Mouse (Mus musculus) spleen, adult 2 months (tissue): ENCODE results near the gene Slc7a4. TPM values are rescaled to one million over a fixed set of nuclear protein-coding genes. Genes with fewer than 3 reads are reported as not detected.

Experiments used
- DNase-seq, 2 experiments: peaks; one replicate each; pipeline versions ENCODE4 v3.0.0 to v3.0.0-alpha.2; 2012 to 2021; ENCODE audit warnings: low spot score in 2 of 2, low read depth in 1 of 2
- H3K27ac ChIP-seq: fragments of 200-500 bp; 2 replicates; pipeline ENCODE4 v1.5.1; 2012; ENCODE audit warnings: low read length, inconsistent platforms; ENCODE audit not compliant: insufficient read depth
- H3K27me3 ChIP-seq: fragments of 200-500 bp; 2 replicates; pipeline ENCODE4 v1.6.1; 2012; ENCODE audit warnings: mild to moderate bottlenecking, moderate library complexity, low read length, inconsistent platforms; ENCODE audit not compliant: control insufficient read depth, insufficient read depth
- H3K36me3 ChIP-seq: fragments of 200-500 bp; 2 replicates; pipeline ENCODE4 v1.6.1; 2012; ENCODE audit warnings: mild to moderate bottlenecking, low read length, inconsistent platforms; ENCODE audit not compliant: control insufficient read depth, insufficient read depth
- H3K4me1 ChIP-seq: fragments of 200-500 bp; 2 replicates; pipeline ENCODE4 v1.6.1; 2011; ENCODE audit warnings: inconsistent platforms; ENCODE audit not compliant: control insufficient read depth, insufficient read depth, insufficient read length
- H3K4me3 ChIP-seq: fragments of 200-500 bp; 2 replicates; pipeline ENCODE4 v1.5.1; 2011; ENCODE audit warnings: mild to moderate bottlenecking, inconsistent platforms; ENCODE audit not compliant: insufficient read depth, insufficient read length; ENCODE audit errors: extremely low read depth
- CTCF ChIP-seq: fragments of 200-500 bp; IDR thresholded peaks from 2 replicates; pipeline ENCODE4 v1.5.1; 2011; ENCODE audit warnings: mild to moderate bottlenecking, inconsistent platforms; ENCODE audit not compliant: insufficient read depth, insufficient read length, insufficient replicate concordance; ENCODE audit errors: extremely low read depth
- POLR2A ChIP-seq: fragments of 200-500 bp; IDR thresholded peaks from 2 replicates; pipeline ENCODE4 v1.6.1; 2011; ENCODE audit warnings: low read depth, low read length, inconsistent platforms
- WGBS: fragments of 180-500 bp; shearing (Covaris S2); methylation state at CpG from one replicate; pipeline ENCODE4 v1.1.7; 2018; 5-methylcytosine and 5-hydroxymethylcytosine counted together
- polyA plus RNA-seq: library from polyadenylated mRNA; depleted of rRNA; stranded (reverse); fragments of >200 nt; gene quantifications from 2 replicates; pipeline ENCODE4 v1.2.3, GENCODE M21; 2012; rRNA removed

Slc7a4 gene
- polyA plus RNA-seq, 1 experiment = 4.3 TPM

DNA sequence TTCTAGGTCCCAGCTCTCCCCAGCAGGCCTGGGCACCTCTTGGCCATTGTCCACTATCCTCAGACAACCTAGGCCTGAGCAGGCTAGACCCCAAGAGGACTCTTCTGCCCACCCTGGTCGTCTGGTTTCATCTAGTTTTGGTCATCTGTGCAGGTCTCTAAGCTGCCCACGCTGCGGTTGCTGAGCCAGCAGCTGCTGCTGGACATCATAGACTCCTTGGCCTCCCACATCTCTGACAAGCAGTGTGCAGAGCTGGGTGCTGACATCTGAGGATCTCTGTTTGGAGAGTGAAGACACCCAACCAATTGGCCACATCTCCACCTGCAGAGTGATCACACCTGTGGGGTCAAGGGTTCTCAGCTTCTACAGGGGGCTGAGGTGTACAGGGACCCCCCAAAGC, 57.5 kb downstream of the Slc7a4 start:
- Histone ChIP-seq H3K27ac (no peak overlapping the region), H3K27me3 (no peaks in the 10 kb centered on the region), H3K36me3 (peaks cover 47% of the 10 kb centered on the region), H3K4me3 (no peak overlapping the region), H3K4me1 (peaks cover 4% of the 10 kb centered on the region)
- DNase-seq = no peak
- WGBS = 90% methylated on average over 3 of the region's 3 CpGs
- no peak for TF ChIP-seq CTCF
- TF ChIP-seq POLR2A = no peak

- WGBS = 94% methylated on average over 11 of the region's 11 CpGs
- H3K36me3 ChIP-seq = peaks cover 55% of the 10 kb centered on the region
- no peak for TF ChIP-seq CTCF
- TF ChIP-seq POLR2A = no peak
Measured at GRCm38 (mm10) chr16:17524156-17524555, 58.9 kb downstream of the Slc7a4 start.

More at GRCm38 (mm10) chr16:17524156-17524555, 58.9 kb downstream of the Slc7a4 start:
- DNase-seq = no peak
- Histone ChIP-seq H3K27ac (no peak overlapping the region), H3K27me3 (no peaks in the 10 kb centered on the region), H3K4me1 (no peaks in the 10 kb centered on the region), H3K4me3 (no peak overlapping the region)

Other genes starting within 250 kb of the Slc7a4 start
- gene Snap29, start 177.2 kb downstream of the Slc7a4 start, polyA plus RNA-seq = 7.1 and 7.3 TPM in 2 replicates
- gene Pi4ka, start 176.9 kb downstream of the Slc7a4 start, polyA plus RNA-seq = 49.4 and 53.5 TPM in 2 replicates
- 50.5 and 67.7 TPM in 2 replicates for gene Crkl, start 131.2 kb downstream of the Slc7a4 start, polyA plus RNA-seq
- 0.23 TPM in 2 replicates for gene Aifm3, start 93.6 kb downstream of the Slc7a4 start, polyA plus RNA-seq
- gene Lztr1, start 74.5 kb downstream of the Slc7a4 start, polyA plus RNA-seq = 110 and 149 TPM in 2 replicates
- 56.2 and 81.6 TPM in 2 replicates for gene Thap7, start 52.1 kb downstream of the Slc7a4 start, polyA plus RNA-seq
- gene Lrrc74b, start 22.0 kb downstream of the Slc7a4 start, polyA plus RNA-seq = not detected in 2 replicates
- gene P2rx6, start 21.3 kb downstream of the Slc7a4 start, polyA plus RNA-seq = 0.15 and 0.33 TPM in 2 replicates
- 42.5 and 44.6 TPM in 2 replicates for gene Smpd4, start 36.1 kb upstream of the Slc7a4 start, polyA plus RNA-seq
- 1.0 and 1.4 TPM in 2 replicates for gene Ccdc74a, start 63.3 kb upstream of the Slc7a4 start, polyA plus RNA-seq
- 110 and 117 TPM in 2 replicates for gene Med15, start 149.7 kb upstream of the Slc7a4 start, polyA plus RNA-seq
- 20.0 and 25.5 TPM in 2 replicates for gene Klhl22, start 176.4 kb upstream of the Slc7a4 start, polyA plus RNA-seq
- gene Scarf2, start 214.1 kb upstream of the Slc7a4 start, polyA plus RNA-seq = 27.6 and 40.8 TPM in 2 replicates
- not detected in 2 replicates for gene B830017H08Rik, start 249.9 kb upstream of the Slc7a4 start, polyA plus RNA-seq